Mouse (Mus musculus) liver, postnatal 0 days (tissue): ENCODE measurements around the gene Ptprd.

Source experiments
- CTCF ChIP-seq: sonication (generic); IDR thresholded peaks from 2 replicates; pipeline ENCODE4 v1.5.1; 2016; ENCODE audit warnings: antibody characterized with exemption, low read depth
- EP300 ChIP-seq: IDR thresholded peaks from 2 replicates; pipeline ENCODE4 v1.6.1; 2016; ENCODE audit warnings: antibody characterized with exemption, low read depth, mild to moderate bottlenecking

DNA sequence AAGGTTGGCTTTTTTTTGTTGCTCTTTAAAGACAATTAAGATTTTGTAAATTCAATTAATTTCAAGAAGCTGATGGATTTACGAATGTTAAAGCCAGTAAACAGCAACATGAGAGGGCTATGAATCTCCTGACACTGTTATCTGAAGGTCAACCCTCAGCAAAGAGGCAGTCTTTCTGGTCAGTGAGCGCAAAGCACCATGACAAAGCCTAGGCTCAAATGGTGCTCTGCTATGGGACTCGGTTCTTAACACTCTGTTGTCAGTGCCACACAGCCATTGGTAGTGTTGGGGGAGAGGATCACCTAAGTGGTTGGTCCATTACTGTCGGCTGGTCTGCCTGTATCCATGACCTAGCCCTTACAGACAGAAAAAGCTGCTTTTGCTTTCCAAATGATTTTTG, 1767.0 kb downstream of the Ptprd start:
- TF ChIP-seq EP300 (no peak), CTCF (no peak)
